Mouse (Mus musculus) ovary, postnatal 10 days (tissue): Measurements from ENCODE around the gene Gas8.
"Not testable (repeated sequence)": the region's sequence is repeated elsewhere in the genome, so short reads cannot be mapped to it uniquely, and the experiment has no call there.

Source experiments
- DNase-seq: peaks from one replicate; pipeline ENCODE4 v3.0.0; 2022; ENCODE audit warnings: low spot score

Gene Gas8

GRCm38 (mm10) chr8:123518667-123519066 lies at the start of gene Gas8:
Gas8 (plus strand) TSS chr8:123518834.
- DNase-seq, result peak; percentile 53

- DNase-seq, result not testable (repeated sequence)
These were observed 45.6 kb upstream of the Gas8 start for GRCm38 (mm10) chr8:123472991-123473390.

DNA sequence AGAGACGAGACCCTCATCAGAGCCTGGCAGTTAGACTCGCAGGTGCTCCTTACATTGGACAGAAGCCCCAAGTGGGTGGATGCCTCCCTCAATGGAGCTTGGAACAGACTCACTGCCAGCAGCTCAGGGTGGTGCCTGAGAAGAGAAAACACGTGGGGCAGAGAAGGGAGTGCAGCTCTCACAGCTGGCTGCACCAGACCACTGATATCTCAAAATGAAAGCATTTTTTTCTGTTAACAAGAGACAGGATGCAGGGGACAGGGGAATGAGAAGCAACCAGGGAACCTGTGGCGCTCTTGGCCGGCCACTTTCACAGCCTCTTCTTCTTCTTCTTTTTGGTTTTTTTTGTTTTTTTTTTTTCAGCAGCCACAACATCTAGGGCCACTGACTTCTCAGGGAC lies 44.1 kb upstream of the Gas8 start:
- DNase-seq, result not testable (repeated sequence)

- no peak for DNase-seq
These were observed 41.5 kb upstream of the Gas8 start for GRCm38 (mm10) chr8:123476911-123477736.

- peak; percentile 87 for DNase-seq
These were observed 40.8 kb upstream of the Gas8 start, which contains the start of gene Afg3l1 for GRCm38 (mm10) chr8:123477737-123478258. Afg3l1 (plus strand) TSS chr8:123477903.

DNA sequence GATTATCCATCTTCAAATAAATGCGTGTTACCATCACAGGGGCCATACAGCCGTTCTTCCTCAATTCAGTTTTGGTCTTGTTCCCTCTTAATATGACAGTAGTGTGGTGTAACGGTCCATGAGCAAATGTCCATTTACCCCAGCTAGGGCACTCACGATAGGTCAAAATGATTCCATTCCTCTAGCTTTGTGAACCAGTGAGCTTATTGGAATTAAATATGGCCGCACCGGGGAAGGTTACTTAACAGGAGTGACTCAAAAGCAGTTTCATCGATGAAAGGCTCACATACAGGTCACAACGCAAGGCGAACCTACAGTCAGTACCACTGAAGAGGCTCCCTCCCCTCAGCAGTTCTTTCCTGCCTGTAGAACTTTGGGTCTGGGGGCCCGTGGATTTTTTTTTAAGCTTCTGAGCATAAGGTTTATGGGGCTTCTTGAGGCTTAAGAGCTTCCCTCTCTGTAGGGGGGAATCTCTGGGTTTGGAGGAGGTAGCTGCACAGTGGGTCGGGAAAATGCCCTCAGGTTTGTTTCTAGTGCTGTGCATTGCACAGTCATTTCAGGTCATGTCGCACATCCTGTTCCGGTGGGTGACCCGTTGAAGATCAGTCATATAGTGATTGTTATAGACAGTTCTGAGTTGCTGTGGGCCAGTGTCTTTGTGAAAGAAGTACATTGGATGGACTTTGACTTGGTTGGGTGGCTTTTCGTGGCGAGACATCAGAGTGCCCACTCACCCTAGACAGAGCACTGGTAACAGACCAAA lies 40.0 kb upstream of the Gas8 start:
- no peak for DNase-seq

DNA sequence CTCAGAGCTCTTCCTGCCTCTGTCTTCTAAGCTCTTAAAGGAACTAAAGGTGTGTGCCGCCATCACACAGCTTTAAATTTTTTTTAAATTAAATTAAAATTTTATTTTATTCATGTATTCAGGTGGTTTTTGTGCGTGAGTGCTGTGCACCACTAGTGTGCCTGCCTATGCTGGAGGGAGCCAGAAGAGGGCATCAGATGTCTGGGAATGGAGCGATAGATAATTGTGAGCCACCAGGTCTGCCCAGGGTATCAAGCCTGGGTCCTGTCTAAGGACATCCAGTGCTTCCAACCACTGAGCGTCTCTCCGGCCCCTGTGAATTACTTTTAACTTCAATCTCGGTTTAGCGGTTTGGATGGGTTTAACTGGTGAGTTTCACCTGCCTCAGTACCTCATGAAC lies 36.0 kb upstream of the Gas8 start:
- no peak for DNase-seq

DNA sequence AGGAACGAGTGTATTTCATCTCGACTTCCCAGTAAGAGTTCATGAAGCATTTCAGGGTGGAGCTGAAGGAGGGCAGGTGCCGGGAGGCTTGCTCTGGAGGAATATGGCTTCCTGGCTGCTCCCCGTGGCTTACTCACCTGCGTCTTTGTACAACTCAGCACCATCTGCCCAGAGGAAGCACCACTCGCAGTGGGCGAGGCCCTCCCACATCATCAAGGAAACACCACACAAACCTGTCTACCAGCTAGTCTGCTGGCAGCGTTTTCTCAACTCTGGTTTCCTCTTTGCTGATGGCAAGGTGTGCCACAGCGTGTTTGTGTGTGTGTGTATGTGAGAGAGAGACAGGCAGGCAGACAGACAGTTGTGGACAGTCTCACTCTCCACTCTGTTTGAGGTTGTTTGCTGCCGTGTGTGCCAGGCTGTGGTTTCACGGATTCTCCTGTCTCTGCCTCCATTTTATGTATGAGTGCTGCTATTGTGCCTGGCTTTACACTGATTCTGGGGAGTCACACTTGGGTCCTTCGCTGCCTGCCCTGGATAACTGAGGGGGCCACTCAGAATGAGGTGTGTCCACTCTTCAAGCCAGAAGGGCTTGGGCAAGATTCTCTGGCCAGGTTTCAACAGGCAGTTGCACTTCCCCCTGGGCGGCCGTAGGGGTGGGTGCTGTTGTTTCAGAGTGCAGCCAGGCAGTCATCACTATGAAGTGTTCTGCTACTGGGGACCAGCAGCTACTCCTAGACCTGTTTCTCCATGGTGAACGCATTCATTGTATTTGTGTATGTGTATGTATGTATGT lies 27.2 kb upstream of the Gas8 start:
- DNase-seq, result no peak

- DNase-seq, result no peak
These were observed 25.7 kb upstream of the Gas8 start for GRCm38 (mm10) chr8:123492898-123493297.

- DNase-seq, result no peak
These were observed 20.9 kb upstream of the Gas8 start for GRCm38 (mm10) chr8:123497699-123498098.

GRCm38 (mm10) chr8:123498963-123499362 lies 19.7 kb upstream of the Gas8 start:
- no peak for DNase-seq

- DNase-seq, result no peak
These were observed 19.1 kb upstream of the Gas8 start for GRCm38 (mm10) chr8:123499556-123499955.

DNA sequence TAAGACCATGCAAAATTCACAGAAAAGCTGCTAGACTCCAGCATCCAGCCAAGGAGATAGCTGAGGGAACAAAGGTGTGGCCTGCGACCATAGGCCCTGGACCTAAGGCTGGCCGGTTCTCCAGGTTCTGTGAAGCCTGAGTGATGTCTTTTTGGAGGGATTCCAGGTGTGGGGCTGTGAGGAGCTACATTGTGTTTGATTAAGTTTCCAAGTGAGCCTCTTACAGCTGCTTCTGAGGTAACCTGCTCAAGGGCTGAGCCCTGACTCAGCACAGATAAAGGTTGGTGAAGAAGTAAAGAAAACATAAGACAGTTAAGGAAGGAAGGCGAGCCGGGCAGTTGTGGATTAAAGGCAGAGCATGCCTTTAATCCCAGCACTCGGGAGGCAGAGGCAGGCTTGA lies 16.4 kb upstream of the Gas8 start:
- DNase-seq, result no peak

DNA sequence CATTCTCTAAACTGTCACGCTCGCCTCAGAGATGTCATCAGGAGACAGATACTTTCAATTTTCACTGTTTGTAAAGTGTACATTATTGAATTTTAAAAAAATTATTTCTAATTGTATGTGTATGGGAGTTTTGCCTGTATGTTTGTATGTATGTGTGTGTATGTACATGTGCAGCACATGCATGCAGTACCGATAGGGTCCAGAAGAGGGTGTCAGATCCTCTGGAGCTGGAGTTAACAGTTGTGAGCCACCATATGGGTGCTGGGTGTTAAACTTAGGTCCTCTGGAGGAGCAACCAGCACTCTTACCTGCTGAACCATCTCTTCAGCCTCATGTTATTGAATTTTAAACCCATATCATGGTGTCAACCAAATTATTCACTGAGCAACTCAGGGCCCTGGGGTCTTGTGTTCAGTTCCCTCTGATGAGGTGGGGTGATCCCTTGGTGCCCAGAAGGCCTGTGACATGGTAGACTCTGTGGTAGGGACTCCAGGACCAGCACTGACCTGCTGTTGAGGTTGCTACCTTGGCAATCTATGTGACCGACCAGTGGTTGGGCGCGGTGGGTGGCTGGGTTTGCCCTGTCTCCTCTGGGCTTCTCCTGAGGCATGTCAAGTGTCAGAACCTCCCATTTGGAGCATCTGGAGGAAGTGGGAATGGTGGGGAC lies 14.7 kb upstream of the Gas8 start:
- no peak for DNase-seq

DNA sequence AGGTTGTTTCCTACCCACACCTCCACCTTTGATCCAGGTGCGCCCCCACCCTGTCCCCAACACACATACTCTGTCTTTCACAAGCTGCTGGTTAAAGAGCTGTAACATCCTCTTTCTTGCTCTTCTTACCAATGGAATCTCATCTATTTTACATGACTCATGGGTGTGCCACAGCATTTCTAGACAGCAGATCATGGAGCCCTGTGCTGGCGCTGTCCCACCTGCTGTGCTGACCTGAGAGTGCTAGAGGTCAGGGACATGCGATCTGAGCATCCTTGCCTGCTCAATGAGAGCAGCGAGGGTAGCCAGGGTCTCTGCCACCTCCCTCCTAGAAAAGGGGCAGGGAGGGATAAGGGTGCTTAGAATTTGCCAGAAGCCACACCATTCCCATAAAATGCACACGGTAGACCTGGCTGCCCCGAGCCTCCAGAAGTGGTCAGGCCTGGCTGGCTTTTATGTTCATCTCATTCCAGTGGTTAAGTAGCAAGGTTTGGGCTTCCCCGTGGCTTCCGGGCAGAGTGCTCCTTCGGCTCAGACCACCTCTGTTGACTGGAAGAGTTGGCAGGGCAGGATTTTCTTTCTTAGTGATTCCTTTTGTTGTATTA lies 13.9 kb upstream of the Gas8 start:
- no peak for DNase-seq

GRCm38 (mm10) chr8:123505267-123505666 lies 13.4 kb upstream of the Gas8 start:
- DNase-seq, result no peak

DNA sequence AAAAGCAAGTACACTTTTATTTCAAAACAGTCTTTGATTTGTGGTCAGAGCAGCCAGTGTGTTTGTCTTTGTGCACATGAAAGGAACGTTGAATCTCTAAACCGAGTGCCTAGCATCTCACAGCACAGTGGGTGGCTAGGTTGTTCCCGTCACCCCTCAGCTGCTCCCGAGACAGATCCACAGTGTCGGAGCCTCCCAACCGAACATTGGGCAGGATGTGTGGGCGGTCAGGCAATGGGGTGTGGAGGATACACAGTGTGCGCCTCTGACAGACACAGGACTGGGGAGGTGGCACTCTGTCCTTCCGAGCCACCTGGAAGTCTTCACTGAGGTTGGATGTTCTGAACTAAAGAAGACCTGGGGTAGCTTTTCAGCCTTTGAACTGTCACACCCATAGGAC lies 12.9 kb upstream of the Gas8 start:
- DNase-seq, result no peak

- no peak for DNase-seq
These were observed 11.5 kb upstream of the Gas8 start for GRCm38 (mm10) chr8:123507153-123507552.

DNA sequence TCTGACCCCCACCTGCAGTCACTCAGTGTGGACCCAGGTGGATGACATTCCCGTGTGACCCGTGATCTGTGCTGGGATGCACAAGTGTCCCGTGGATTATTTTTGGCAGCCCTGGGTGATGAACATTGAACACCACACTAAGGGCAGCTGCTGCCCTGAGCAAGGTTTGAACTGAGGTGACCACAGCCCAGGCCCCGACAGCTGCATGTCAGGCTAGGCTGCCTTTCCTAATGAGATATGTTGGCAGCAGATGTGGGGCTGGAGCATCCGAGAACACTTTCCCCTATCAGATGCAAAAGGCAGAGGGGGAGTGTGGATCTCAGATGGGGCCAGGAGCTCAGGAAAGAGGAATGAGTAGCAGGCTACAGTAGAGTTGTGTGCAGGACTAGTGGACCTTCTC lies 7.8 kb upstream of the Gas8 start:
- DNase-seq, result no peak

DNA sequence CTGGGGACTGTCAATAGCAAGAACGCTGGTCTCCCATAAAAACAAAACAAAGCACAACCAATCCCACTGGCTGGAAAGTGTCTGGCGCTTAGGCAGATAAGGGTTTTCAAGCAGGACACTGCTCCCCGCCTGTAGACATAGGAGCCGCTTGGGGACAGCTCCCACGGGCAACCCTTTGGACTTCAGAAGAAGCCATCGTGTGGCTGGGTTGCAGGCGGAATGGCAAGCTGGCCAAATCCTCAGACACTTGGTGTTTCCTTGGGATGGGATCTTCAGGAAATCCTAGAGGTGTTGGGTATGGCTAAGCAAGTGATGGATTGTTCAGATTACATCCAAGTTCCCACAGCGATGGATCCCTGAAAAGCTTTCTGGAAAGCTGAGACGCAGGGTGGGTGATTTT lies 4.5 kb upstream of the Gas8 start:
- DNase-seq, result no peak
